Mouse (Mus musculus): ENCODE data around the gene Gm11549. TPM values are rescaled to one million over a fixed set of nuclear protein-coding genes. Genes with fewer than 3 reads are reported as not detected.

Gene Gm11549
- polyA plus RNA-seq, 1 experiment: 0.09 TPM

DNA sequence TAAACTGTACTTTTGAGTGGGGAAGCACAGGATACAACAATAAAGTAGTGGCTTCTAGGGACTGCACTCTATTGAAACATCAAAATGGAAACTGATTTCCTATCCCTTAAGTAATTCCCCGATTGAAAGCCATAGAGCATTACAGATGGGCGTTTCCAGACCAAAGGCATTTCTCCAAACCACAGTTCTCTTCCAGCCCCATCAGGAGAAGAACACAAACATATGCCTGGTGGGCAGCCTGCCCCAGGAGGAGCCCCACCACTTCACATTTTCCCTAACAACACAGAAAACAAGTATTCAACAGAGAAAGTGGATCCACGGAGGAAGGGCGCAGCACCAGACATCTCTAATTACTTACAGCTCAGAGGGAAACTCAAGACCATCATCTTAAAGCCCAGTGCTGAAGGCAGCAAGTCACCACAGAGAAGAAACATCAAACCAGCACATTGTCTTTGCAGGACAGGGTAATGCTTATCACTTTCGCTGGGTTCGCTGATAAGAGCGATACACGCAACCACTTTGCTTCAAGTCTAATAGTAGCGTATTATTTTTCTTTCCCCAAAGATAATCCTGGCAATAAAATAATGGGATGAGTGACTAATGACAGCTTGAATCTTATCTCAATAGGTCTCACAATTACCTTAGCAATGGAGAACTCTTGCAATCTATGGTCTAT is 28.8 kb downstream of the Gm11549 start:
- Histone ChIP-seq H3K27me3 (ENCODE audit: control insufficient read depth, insufficient read depth, low read length) (no peaks in the 10 kb centered on the region), H3K36me3 (ENCODE audit: control insufficient read depth, insufficient read depth, low read length) (no peaks in the 10 kb centered on the region), H3K4me3 (ENCODE audit: low read depth, low read length) (no peak overlapping the region), H3K27ac (ENCODE audit: insufficient read depth, low read depth, low read length) (no peak overlapping the region), H3K4me1 (ENCODE audit: control insufficient read depth, insufficient read depth, insufficient read length, low read length) (no peaks in the 10 kb centered on the region)
- TF ChIP-seq POLR2A (IDR thresholded peaks at IDR 0.05; ENCODE audit: low read depth, low read length): no peak
- TF ChIP-seq CTCF (IDR thresholded peaks at IDR 0.05; ENCODE audit: extremely low read depth, insufficient read length, insufficient replicate concordance, low read depth, low read length): no peak
- 44% methylated on average over 9 of the region's 9 CpGs for WGBS

DNA sequence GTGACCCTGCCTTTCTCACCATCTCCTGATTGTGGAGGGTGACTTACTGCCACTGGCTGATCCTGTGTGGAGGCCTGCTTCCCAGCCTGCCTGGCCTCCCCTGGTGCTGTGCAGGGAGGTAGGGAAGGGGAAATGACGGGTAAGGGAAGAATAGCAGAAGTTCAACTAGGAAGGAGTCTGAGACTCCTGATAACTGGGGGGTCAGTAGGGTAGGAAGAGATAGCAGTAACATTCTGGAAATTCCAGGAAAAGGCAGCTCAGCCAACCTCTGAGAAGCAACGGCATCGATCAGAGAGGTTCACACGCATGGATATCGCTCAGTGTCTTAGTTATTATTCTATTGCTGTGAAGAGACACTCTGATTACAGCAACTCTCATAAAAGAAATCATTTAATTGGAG is 30.1 kb downstream of the Gm11549 start:
- whole genome bisulfite sequencing: 90% methylated on average over 5 of the region's 5 CpGs
- H3K4me3 ChIP-seq (ENCODE audit: low read depth, low read length): no peak overlapping the region
- H3K27me3 ChIP-seq (ENCODE audit: control insufficient read depth, insufficient read depth, low read length): no peaks in the 10 kb centered on the region
- no peak overlapping the region for H3K27ac ChIP-seq (ENCODE audit: insufficient read depth, low read depth, low read length)
- no peaks in the 10 kb centered on the region for H3K4me1 ChIP-seq (ENCODE audit: control insufficient read depth, insufficient read depth, insufficient read length, low read length)
- H3K36me3 ChIP-seq (ENCODE audit: control insufficient read depth, insufficient read depth, low read length): no peaks in the 10 kb centered on the region
- TF ChIP-seq CTCF (IDR thresholded peaks at IDR 0.05; ENCODE audit: extremely low read depth, insufficient read length, insufficient replicate concordance, low read depth, low read length): no peak
- no peak for TF ChIP-seq POLR2A (IDR thresholded peaks at IDR 0.05; ENCODE audit: low read depth, low read length)

DNA sequence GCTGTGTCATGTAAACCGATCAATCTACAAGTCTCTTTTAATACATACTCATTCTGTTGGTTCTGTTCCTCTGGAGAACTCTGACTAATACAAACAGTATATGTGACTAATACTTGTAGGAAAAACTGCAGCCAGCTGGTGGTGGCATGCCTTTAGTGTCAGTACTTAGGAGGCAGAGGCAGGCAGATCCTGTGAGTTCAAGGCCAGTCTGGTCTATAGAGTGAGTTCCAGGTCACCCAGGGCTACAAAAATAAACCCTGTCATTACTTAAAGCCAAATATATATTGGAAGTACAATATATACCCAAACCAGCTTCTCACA is 32.1 kb downstream of the Gm11549 start:
- 84% methylated on average over 1 of the region's 1 CpGs for WGBS
- H3K4me1 ChIP-seq (ENCODE audit: control insufficient read depth, insufficient read depth, insufficient read length, low read length): no peaks in the 10 kb centered on the region

DNA sequence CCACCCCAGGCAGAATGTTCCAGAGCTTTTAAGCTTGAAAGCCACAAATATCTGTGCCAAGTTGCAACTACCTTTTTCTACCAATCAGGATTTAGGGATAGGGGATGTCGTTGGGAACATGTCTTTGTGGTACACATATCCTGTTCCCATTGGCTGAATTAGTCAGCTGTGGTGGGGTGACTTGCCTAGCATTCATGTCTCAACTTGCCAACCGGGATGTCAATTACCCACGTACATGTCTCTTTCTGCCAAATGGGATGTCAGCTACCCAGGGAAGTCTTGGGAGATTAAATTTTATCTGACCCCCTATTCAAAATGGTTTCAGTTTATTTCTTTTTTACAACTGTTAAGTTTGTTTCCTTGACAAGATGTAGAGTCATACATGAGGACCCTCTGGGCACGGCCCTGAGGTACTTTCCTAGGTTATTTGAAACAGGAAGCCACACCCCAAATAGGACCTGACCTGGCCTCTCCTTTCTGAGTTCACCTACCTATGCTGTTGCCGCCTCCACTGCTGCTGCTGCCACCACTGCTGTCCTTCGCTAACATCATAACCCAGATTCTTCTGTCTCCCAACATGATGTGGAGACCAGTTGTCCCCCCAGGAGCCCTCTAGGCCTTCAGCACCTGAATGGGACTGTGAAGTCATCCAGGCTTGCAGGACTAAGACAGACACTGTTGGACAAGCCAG is 32.6 kb downstream of the Gm11549 start:
- Histone ChIP-seq H3K4me1 (ENCODE audit: control insufficient read depth, insufficient read depth, insufficient read length, low read length) (no peaks in the 10 kb centered on the region), H3K27ac (ENCODE audit: insufficient read depth, low read depth, low read length) (no peak overlapping the region), H3K27me3 (ENCODE audit: control insufficient read depth, insufficient read depth, low read length) (no peaks in the 10 kb centered on the region), H3K4me3 (ENCODE audit: low read depth, low read length) (no peak overlapping the region), H3K36me3 (ENCODE audit: control insufficient read depth, insufficient read depth, low read length) (no peaks in the 10 kb centered on the region)
- TF ChIP-seq CTCF (IDR thresholded peaks at IDR 0.05; ENCODE audit: extremely low read depth, insufficient read length, insufficient replicate concordance, low read depth, low read length) (no peak), POLR2A (IDR thresholded peaks at IDR 0.05; ENCODE audit: low read depth, low read length) (no peak)
- WGBS: 74% methylated on average over 6 of the region's 6 CpGs

More for the DNA sequence above, 32.1 kb downstream of the Gm11549 start:
- no peaks in the 10 kb centered on the region for H3K27me3 ChIP-seq (ENCODE audit: control insufficient read depth, insufficient read depth, low read length)
- H3K4me3 ChIP-seq (ENCODE audit: low read depth, low read length): no peak overlapping the region
- H3K27ac ChIP-seq (ENCODE audit: insufficient read depth, low read depth, low read length): no peak overlapping the region
- TF ChIP-seq POLR2A (IDR thresholded peaks at IDR 0.05; ENCODE audit: low read depth, low read length) (no peak), CTCF (IDR thresholded peaks at IDR 0.05; ENCODE audit: extremely low read depth, insufficient read length, insufficient replicate concordance, low read depth, low read length) (no peak)
- H3K36me3 ChIP-seq (ENCODE audit: control insufficient read depth, insufficient read depth, low read length): no peaks in the 10 kb centered on the region

DNA sequence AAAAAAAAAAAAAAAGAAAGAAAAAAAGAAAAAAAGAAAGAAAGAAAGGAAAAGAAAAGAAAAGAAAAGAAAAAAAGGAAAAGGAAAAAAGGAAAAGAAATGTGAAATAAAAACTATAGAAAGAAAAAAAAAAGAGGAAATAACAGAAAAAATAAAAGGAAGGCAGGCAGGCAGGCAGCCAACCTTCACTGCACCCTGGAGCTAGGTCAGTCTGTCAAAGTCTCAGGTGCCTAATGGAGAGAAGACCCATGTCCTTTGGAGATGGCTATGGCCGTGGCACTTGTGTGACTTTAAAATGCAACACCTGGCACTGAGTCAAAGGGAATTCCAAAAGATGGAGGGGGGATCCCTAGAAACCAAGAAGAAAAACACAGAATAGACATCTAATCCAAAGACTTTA is 33.2 kb downstream of the Gm11549 start:
- Histone ChIP-seq H3K36me3 (ENCODE audit: control insufficient read depth, insufficient read depth, low read length) (no peaks in the 10 kb centered on the region), H3K4me1 (ENCODE audit: control insufficient read depth, insufficient read depth, insufficient read length, low read length) (no peaks in the 10 kb centered on the region), H3K4me3 (ENCODE audit: low read depth, low read length) (no peak overlapping the region), H3K27me3 (ENCODE audit: control insufficient read depth, insufficient read depth, low read length) (no peaks in the 10 kb centered on the region), H3K27ac (ENCODE audit: insufficient read depth, low read depth, low read length) (no peak overlapping the region)
- 52% methylated on average over 1 of the region's 1 CpGs for WGBS
- TF ChIP-seq CTCF (IDR thresholded peaks at IDR 0.05; ENCODE audit: extremely low read depth, insufficient read length, insufficient replicate concordance, low read depth, low read length): no peak
- no peak for TF ChIP-seq POLR2A (IDR thresholded peaks at IDR 0.05; ENCODE audit: low read depth, low read length)

DNA sequence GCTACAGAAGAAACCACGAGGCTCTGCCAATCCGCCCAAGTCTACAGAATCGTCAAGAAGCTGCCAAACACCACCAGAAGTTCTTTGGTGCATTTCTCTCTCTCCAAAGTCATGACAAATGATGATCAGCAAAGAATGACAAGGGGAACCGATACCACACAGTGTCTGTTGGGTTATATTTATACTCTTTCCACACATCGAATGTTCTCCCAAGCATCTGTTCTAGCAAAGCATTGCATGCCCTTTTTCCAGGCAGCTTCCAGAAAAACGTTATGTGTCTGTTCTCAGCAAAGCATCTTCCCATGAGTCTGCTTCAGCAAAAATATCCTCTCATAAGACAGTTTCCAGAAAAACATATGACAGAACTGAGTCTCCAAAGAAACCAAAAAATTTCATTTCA is 34.7 kb downstream of the Gm11549 start:
- Histone ChIP-seq H3K4me3 (ENCODE audit: low read depth, low read length) (no peak overlapping the region), H3K27me3 (ENCODE audit: control insufficient read depth, insufficient read depth, low read length) (no peaks in the 10 kb centered on the region; the same call in 1 of the 2 replicates), H3K36me3 (ENCODE audit: control insufficient read depth, insufficient read depth, low read length) (no peaks in the 10 kb centered on the region), H3K27ac (ENCODE audit: insufficient read depth, low read depth, low read length) (no peak overlapping the region), H3K4me1 (ENCODE audit: control insufficient read depth, insufficient read depth, insufficient read length, low read length) (0 out of 2 replicates have a peak, but pooled peaks cover under 1% of the 10 kb centered on the region)
- WGBS: 83% methylated on average over 6 of the region's 6 CpGs
- TF ChIP-seq CTCF (IDR thresholded peaks at IDR 0.05; ENCODE audit: extremely low read depth, insufficient read length, insufficient replicate concordance, low read depth, low read length) (no peak), POLR2A (IDR thresholded peaks at IDR 0.05; ENCODE audit: low read depth, low read length) (no peak)

DNA sequence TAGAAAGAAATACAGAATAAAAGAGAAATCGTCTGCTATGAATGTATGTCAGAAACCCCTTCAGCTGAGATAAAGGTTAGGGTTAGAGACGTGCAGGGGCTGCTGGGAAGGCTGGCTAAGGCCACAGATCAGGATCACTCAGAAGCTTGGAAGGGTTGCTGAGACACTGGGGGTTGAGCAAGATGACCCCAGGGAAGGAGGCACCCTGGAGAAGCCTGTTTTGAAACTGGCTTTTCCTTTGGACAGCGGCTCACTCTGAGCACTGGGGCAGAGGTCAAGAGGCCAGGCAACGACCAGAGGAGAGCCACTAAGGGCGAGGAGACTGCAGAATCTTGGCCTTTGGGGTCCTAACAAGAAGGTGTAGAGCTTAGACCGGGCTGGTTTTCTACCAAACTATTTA is 35.4 kb downstream of the Gm11549 start:
- no peak for TF ChIP-seq POLR2A (IDR thresholded peaks at IDR 0.05; ENCODE audit: low read depth, low read length)
- TF ChIP-seq CTCF (IDR thresholded peaks at IDR 0.05; ENCODE audit: extremely low read depth, insufficient read length, insufficient replicate concordance, low read depth, low read length): no peak
- H3K4me3 ChIP-seq (ENCODE audit: low read depth, low read length): no peak overlapping the region

More for the DNA sequence above, 35.4 kb downstream of the Gm11549 start:
- 55% methylated on average over 6 of the region's 6 CpGs for WGBS
- H3K27me3 ChIP-seq (ENCODE audit: control insufficient read depth, insufficient read depth, low read length): no peaks in the 10 kb centered on the region; the same call in 1 of the 2 replicates
- H3K4me1 ChIP-seq (ENCODE audit: control insufficient read depth, insufficient read depth, insufficient read length, low read length): 0 out of 2 replicates have a peak, but pooled peaks cover 2% of the 10 kb centered on the region
- no peak overlapping the region for H3K27ac ChIP-seq (ENCODE audit: insufficient read depth, low read depth, low read length)
- H3K36me3 ChIP-seq (ENCODE audit: control insufficient read depth, insufficient read depth, low read length): no peaks in the 10 kb centered on the region
